Mouse (Mus musculus): ENCODE measurements around the gene Gm13697.

The Gm13697 gene

DNA sequence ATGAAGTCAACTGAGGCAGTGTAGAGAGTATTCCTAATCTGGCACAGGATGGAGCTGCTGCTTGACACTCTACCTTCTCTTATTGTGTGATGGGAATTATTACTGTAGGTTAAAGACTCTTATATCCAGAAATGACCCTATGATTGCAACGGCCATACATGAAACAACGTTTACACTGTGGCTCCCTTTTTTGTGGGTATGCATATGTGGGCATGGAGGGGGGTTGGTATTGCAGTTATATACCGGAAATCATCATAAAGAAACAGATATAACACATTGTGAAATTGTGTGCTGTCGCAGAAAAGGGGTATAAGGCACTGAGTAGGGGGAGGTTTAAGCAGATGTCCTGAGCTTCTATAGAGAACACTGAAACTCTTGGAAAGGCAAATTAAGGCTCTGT is 51.5 kb downstream of the Gm13697 start:
- no peak for DNase-seq (ENCODE audit: low spot score)
